Mouse (Mus musculus) forebrain, embryonic 14.5 days (tissue): ENCODE data around the gene Gcnt1. TPM values are rescaled to one million over a fixed set of nuclear protein-coding genes. Genes with fewer than 3 reads are reported as not detected.

ENCODE experiments used
- ATAC-seq: fragments of 200-750 bp; cut with Nextera tagmentation; 2 replicates; pipeline ENCODE4 v1.8.0; 2017; ENCODE audit warnings: mild to moderate bottlenecking, moderate library complexity
- DNase-seq: peaks from one replicate; pipeline ENCODE4 v3.0.0-alpha.2; 2015; ENCODE audit warnings: low spot score
- H3K27ac ChIP-seq: fragments of 300-500 bp; sonication (generic); 2 replicates; pipeline ENCODE4 v1.5.1; 2014; ENCODE audit warnings: low read depth, mild to moderate bottlenecking, control low read depth, low read length, moderate library complexity
- H3K27me3 ChIP-seq: fragments of 300-500 bp; sonication (generic); replicated peaks from 2 replicates; pipeline ENCODE4 v1.6.1; 2014; ENCODE audit warnings: low read length, control low read depth, mixed read lengths; ENCODE audit not compliant: control insufficient read depth, insufficient read depth
- H3K36me3 ChIP-seq: fragments of 300-500 bp; sonication (generic); 2 replicates; pipeline ENCODE4 v1.6.1; 2014; ENCODE audit warnings: low read length, control low read depth; ENCODE audit not compliant: control insufficient read depth, insufficient read depth
- H3K4me1 ChIP-seq: fragments of 300-500 bp; sonication (generic); 2 replicates; pipeline ENCODE4 v1.6.1; 2014; ENCODE audit warnings: antibody characterized with exemption, low read length, control low read depth; ENCODE audit not compliant: control insufficient read depth, insufficient read depth
- H3K4me2 ChIP-seq: fragments of 300-500 bp; sonication (generic); 2 replicates; pipeline ENCODE4 v1.6.1; 2014; ENCODE audit warnings: mild to moderate bottlenecking, control low read depth, low read length
- H3K4me3 ChIP-seq: fragments of 300-500 bp; sonication (generic); 2 replicates; pipeline ENCODE4 v1.5.1; 2014; ENCODE audit warnings: low read depth, low read length, control low read depth
- H3K9ac ChIP-seq: fragments of 300-500 bp; sonication (generic); 2 replicates; pipeline ENCODE4 v1.6.1; 2014; ENCODE audit warnings: mild to moderate bottlenecking, low read length, control low read depth, moderate library complexity
- H3K9me3 ChIP-seq: fragments of 300-500 bp; sonication (generic); replicated peaks from 2 replicates; pipeline ENCODE4 v1.6.1; 2016; ENCODE audit warnings: low read length, control low read depth, mixed read lengths; ENCODE audit not compliant: control insufficient read depth
- WGBS: fragments of 180-500 bp; shearing (Covaris S2); extraction: QIAGEN DNeasy Blood & Tissue Kit; methylation state at CpG from one replicate; pipeline ENCODE4 v1.1.7; 2014; 5-methylcytosine and 5-hydroxymethylcytosine counted together
- polyA plus RNA-seq: library from polyadenylated mRNA; unstranded; fragments of >200 nt; fragmentation: Nextera tagmentation; extraction: Ambion mirVana; gene quantifications from 2 replicates; pipeline ENCODE4 v1.2.1, GENCODE M21; 2014

The Gcnt1 gene
- polyA plus RNA-seq, 1 experiment from 2014 or later = 0.56 TPM

DNA sequence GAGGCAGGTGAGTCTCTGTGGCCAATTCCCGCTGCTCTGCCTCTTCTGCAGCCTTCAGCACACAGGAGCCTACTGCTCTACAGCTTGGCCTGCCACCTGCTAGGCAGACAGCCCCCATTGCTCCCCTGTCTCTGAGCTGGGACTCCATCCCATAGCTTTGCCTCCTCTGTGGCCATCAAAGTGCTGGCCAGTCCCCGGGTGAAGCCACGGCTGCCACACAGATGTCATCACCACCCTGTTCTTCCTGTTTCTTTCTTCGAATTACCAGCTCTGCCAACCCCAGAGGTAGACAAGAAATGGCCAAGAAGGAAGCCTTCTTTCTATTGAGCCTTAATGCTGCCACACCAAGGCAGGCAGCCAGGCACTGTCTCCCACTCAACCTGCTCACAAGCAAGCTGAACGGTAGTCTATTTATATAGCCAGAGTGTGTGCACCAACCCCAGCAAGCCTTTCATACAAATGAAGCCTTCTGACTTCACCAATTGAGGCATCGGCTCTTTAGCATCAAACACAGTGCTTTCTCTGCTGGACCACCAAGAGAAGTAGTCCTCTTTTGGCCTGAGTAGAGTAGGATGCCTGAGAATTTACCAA, 10.3 kb upstream of the Gcnt1 start:
- Histone ChIP-seq H3K4me1 (no peaks in the 10 kb centered on the region), H3K4me2 (no peak overlapping the region), H3K27me3 (no peaks in the 10 kb centered on the region), H3K36me3 (no peaks in the 10 kb centered on the region), H3K4me3 (no peak overlapping the region), H3K27ac (no peak overlapping the region), H3K9me3 (no peaks in the 10 kb centered on the region), H3K9ac (no peak overlapping the region)
- DNase-seq = no peak
- 90% methylated on average over 6 of the region's 6 CpGs for WGBS
- no peak for ATAC-seq

DNA sequence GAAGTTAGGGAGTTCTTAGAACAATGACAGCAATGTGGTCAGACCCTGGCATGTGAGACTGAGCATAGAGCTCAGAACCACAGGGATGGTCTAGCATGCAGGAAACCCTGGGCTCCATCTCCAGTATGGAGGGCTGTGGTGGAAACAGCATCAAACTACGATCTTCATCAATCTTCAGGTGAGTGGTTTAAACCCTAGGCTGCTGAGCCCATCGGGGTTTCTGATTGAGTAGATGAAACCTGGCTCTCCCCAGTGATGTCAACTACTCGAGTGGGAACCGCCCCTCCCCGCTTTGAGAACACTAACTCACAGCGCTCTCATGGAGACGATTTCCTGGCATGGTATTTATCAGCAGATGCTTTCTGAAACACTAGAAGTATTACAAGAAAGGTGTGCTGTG, 7.9 kb upstream of the Gcnt1 start:
- H3K4me2 ChIP-seq = no peak overlapping the region
- 81% methylated on average over 7 of the region's 7 CpGs for WGBS
- no peaks in the 10 kb centered on the region for H3K9me3 ChIP-seq
- H3K4me3 ChIP-seq = no peak overlapping the region
- no peak overlapping the region for H3K9ac ChIP-seq
- H3K4me1 ChIP-seq = no peaks in the 10 kb centered on the region
- H3K27ac ChIP-seq = no peak overlapping the region
- DNase-seq (no peak), ATAC-seq (no peak)
- no peaks in the 10 kb centered on the region for H3K27me3 ChIP-seq
- H3K36me3 ChIP-seq = no peaks in the 10 kb centered on the region

- no peaks in the 10 kb centered on the region for H3K27me3 ChIP-seq
- DNase-seq (no peak), ATAC-seq (no peak)
- no peaks in the 10 kb centered on the region for H3K4me1 ChIP-seq
- H3K27ac ChIP-seq = no peak overlapping the region
- no peaks in the 10 kb centered on the region for H3K36me3 ChIP-seq
- H3K9me3 ChIP-seq = no peaks in the 10 kb centered on the region
- H3K4me3 ChIP-seq = no peak overlapping the region
- no peak overlapping the region for H3K4me2 ChIP-seq
- H3K9ac ChIP-seq = no peak overlapping the region
Measured at GRCm38 (mm10) chr19:17378845-17379244, 6.2 kb upstream of the Gcnt1 start.

GRCm38 (mm10) chr19:17369581-17369980, 3.1 kb downstream of the Gcnt1 start:
- WGBS = 55% methylated on average over 7 of the region's 7 CpGs
- DNase-seq (no peak), ATAC-seq (no peak)
- H3K9me3 ChIP-seq = no peaks in the 10 kb centered on the region
- no peak overlapping the region for H3K27ac ChIP-seq
- H3K4me2 ChIP-seq = no peak overlapping the region
- H3K9ac ChIP-seq = no peak overlapping the region
- no peaks in the 10 kb centered on the region for H3K36me3 ChIP-seq
- H3K4me3 ChIP-seq = no peak overlapping the region
- H3K4me1 ChIP-seq = no peaks in the 10 kb centered on the region
- H3K27me3 ChIP-seq = no peaks in the 10 kb centered on the region

GRCm38 (mm10) chr19:17368557-17368956, 4.1 kb downstream of the Gcnt1 start:
- ATAC-seq (no peak), DNase-seq (no peak)
- Histone ChIP-seq H3K4me3 (no peak overlapping the region), H3K36me3 (no peaks in the 10 kb centered on the region), H3K4me1 (no peaks in the 10 kb centered on the region), H3K4me2 (no peak overlapping the region), H3K9ac (no peak overlapping the region), H3K27ac (no peak overlapping the region), H3K9me3 (no peaks in the 10 kb centered on the region), H3K27me3 (no peaks in the 10 kb centered on the region)
- WGBS = 92% methylated on average over 9 of the region's 9 CpGs

GRCm38 (mm10) chr19:17366364-17367090, 6.1 kb downstream of the Gcnt1 start:
- Histone ChIP-seq H3K36me3 (no peaks in the 10 kb centered on the region), H3K4me2 (no peak overlapping the region), H3K27ac (no peak overlapping the region), H3K9ac (no peak overlapping the region), H3K4me1 (no peaks in the 10 kb centered on the region), H3K9me3 (no peaks in the 10 kb centered on the region), H3K4me3 (no peak overlapping the region), H3K27me3 (no peaks in the 10 kb centered on the region)
- 90% methylated on average over 8 of the region's 8 CpGs for WGBS
- no peak for DNase-seq
- ATAC-seq = no peak

DNA sequence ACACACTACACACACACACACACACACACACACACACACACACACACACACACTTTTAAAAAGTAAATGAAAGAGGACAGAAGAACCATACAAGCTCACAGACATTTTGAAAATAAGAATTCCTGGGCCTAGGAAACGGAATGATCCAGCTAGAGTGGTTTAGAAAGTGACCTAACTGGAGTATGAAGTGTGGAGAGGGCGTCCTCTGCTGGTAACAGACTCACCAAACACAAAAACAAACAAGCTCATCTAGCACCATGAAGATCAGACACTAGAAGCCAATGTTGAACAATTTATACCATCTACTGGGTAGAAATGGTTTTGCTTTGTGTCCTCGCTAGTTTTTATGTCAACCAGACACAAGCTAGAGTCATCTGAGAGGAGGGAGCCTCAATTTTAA, 7.9 kb downstream of the Gcnt1 start:
- H3K9me3 ChIP-seq = no peaks in the 10 kb centered on the region
- H3K4me3 ChIP-seq = no peak overlapping the region
- H3K27me3 ChIP-seq = no peaks in the 10 kb centered on the region
- no peaks in the 10 kb centered on the region for H3K36me3 ChIP-seq
- no peak overlapping the region for H3K9ac ChIP-seq
- H3K27ac ChIP-seq = no peak overlapping the region
- H3K4me1 ChIP-seq = no peaks in the 10 kb centered on the region
- no peak for ATAC-seq
- no peak overlapping the region for H3K4me2 ChIP-seq
- peak; percentile 40 for DNase-seq
- 34% methylated on average over 3 of the region's 3 CpGs for WGBS

GRCm38 (mm10) chr19:17361181-17361580, 11.5 kb downstream of the Gcnt1 start:
- 78% methylated on average over 2 of the region's 2 CpGs for WGBS
- peaks cover 4% of the 10 kb centered on the region; the same call in 1 of the 2 replicates for H3K4me1 ChIP-seq
- H3K4me3 ChIP-seq = no peak overlapping the region
- H3K9ac ChIP-seq = no peak overlapping the region
- no peaks in the 10 kb centered on the region for H3K36me3 ChIP-seq
- H3K9me3 ChIP-seq = no peaks in the 10 kb centered on the region
- H3K27ac ChIP-seq = no peak overlapping the region
- no peak for DNase-seq
- no peak for ATAC-seq
- H3K4me2 ChIP-seq = no peak overlapping the region
- H3K27me3 ChIP-seq = no peaks in the 10 kb centered on the region

DNA sequence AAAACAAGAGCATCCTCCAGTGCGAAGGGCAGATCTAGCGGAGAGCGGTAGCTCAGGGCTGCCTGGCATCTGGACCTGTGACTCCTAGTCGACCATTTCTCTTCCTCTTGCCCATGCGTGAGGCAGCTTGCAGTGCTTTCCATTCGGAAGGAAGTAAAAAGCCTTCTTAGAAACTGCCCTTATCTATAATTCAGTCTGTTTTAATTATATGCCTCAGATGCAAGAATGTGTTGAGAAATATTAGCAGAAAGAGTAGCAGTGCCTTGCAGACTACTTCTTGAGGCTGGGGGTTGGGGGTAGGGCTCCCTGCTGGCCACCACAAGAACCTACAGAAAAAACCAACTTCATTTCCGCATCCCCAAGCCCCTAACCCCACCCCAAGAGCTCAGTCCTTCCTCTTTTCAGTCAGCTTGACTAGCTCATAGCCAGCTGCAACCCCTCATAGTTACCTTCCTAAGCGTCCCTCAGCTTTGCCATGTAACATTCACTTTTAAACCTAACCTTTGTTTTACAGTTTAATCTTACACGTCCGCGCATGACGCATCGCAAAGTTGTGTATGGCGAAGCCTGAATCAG, 13.2 kb downstream of the Gcnt1 start:
- no peak for DNase-seq
- Histone ChIP-seq H3K4me2 (no peak overlapping the region), H3K4me1 (peaks cover 4% of the 10 kb centered on the region; the same call in 1 of the 2 replicates), H3K9me3 (no peaks in the 10 kb centered on the region), H3K4me3 (no peak overlapping the region), H3K27me3 (no peaks in the 10 kb centered on the region), H3K9ac (no peak overlapping the region), H3K27ac (no peak overlapping the region), H3K36me3 (no peaks in the 10 kb centered on the region)
- no peak for ATAC-seq
- 83% methylated on average over 14 of the region's 14 CpGs for WGBS
